Mouse (Mus musculus) leukemia stem cell, adult 10-12 weeks (primary cell): ENCODE results near the gene Btg1. TPM values are rescaled to one million over a fixed set of nuclear protein-coding genes. Genes with fewer than 3 reads are reported as not detected.

ENCODE experiments used
- polyA plus RNA-seq: library from polyadenylated mRNA; stranded (reverse); fragments of >175 nt; gene quantifications from 2 replicates; pipeline ENCODE4 v1.2.3, GENCODE M21; 2012; ENCODE audit warnings: low replicate concordance

The Btg1 gene
- 46.4 and 69.3 TPM in 2 replicates for polyA plus RNA-seq

DNA sequence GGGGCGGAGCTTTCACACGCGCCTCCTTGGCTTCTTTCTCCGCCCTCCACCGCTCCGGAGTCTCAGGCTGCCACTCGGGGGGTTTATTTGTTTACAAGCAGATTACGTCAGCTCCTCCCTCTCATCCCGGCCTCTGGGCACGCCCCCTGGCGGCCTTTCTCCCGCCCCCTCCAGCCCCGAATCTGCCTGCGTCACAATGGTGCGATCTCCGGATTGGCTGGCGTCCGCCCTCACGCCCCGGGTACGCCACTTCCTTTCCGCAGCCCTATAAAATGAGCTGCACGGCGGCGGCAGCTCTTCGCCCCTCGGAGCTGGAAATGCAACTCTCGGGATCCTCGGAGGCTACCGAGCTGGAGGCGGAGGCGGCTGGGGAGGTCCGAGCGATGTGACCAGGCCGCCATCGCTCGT lies at the start of gene Btg1:
Gene Btg1, plus strand, starts transcription at position 298 of the 408 bp plus-strand sequence.

